Mouse (Mus musculus) testis, postnatal 14 days (tissue): Measurements from ENCODE around the gene Spint5.

Source experiments
- DNase-seq: peaks from one replicate; pipeline ENCODE4 v3.0.0; 2021; ENCODE audit warnings: low spot score

The Spint5 gene

GRCm38 (mm10) chr2:164737377-164738090 is 22.4 kb downstream of the Spint5 start:
- no peak for DNase-seq

DNA sequence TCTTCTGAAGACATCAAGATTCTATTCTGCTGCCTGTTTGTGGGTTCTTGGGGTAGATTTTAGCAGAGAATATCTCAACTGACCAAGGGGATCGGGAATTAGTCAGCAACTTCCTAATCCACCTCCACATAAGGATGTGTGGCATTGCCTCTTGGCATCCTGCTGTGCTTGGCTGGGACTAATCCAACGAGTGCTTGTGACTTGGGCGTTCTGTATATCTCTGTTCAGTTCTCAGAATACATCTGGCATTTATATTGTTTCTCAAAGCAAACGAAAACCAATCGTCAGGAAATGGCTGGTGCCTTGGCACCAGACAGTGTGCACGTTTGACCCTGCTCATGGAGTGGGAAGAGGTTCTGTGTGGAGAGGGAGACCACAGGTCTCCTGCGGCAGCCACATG is 24.8 kb downstream of the Spint5 start:
- DNase-seq: no peak

GRCm38 (mm10) chr2:164744987-164745386 is 29.9 kb downstream of the Spint5 start:
- DNase-seq: no peak

DNA sequence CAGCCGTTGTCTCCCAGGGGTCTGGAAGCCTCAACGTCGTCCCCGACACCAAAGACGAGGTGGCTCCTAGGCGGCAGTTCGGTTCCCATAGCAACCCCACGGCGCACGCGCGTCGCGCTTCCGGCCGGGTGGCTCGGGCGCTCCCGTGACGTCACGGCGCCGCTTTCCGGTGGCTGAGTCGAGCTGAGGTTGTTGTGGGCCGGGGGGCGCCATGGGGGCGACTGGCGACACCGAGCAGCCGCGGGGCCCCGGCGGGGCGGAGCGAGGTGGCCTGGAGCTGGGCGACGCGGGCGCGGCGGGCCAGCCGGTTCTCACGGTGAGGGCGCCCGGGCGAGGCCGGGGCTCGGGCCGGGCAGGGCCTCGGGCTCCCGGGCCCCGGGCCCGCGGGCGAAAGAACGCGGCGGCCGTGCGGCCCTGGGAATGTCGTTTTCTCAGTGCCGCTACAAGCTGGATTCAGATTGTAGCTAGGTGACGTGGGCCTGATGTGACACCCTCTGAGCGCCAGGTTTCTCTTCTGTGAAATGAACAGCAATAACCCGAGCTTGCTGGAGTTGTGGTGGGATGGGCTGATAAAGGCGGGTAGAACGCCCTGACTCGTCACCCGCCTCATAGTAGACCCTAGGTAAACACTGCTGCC is 30.9 kb downstream of the Spint5 start, which contains the start of the genes Wfdc3 and Dnttip1:
Wfdc3 (minus strand) TSS at position 89 of the 637 bp plus-strand sequence.
Dnttip1 (plus strand) TSS at position 141 of the 637 bp plus-strand sequence.
- peak; percentile 92 for DNase-seq

DNA sequence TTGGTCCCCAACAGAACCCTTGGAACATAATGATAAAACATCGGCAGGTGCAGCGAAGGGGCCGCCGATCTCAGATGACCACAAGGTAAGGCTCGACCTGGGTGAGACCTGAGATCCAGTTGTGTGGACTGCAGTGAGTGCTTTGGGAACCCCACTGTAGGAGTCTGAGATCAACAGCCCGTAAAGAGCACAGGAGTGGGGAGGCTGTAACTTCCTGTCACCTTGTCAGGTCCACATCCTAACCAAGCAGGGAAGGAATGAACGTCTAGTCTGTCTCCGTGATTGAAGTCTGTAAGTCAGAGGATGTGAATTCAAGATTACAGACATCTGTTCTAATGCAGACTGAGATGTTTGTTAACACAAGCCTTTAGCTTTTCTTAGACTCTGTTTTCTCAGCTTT is 31.6 kb downstream of the Spint5 start:
- no peak for DNase-seq

DNA sequence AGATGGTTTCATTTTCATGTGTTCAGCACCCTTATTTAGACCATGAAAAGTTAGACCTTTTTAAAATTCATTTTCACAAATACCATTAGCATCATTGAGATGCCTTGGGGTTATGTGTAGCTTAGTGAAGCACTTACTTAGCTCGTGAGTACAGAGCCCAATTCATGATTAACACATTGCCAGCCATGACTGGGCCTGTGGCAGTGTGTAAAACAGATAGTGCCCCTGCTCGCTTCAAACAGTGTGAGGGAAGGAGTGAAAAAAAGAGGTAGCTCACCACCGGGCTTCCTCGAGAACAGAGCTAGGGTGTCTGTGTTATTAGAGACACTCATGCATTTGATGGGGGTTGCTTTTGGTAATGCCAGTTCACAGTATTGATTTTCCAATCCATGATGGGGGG is 33.1 kb downstream of the Spint5 start:
- no peak for DNase-seq

DNA sequence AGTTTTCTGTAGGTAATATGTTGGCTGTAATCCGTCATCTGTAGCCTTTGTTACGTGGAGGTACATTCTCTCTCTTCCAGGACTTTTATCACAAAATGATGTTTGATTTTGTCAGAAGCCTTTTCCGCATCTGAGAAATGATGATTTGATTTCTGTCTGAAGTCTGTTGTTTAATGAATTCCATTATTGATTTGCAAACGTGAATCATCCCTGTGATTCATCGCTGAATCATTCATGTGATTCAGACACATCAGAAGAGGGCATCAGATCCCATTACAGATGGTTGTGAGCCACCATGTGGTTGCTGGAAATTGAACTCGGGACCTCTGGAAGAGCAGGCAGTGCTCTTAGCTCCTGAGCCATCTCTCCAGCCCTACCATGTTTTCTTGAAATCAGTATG is 33.9 kb downstream of the Spint5 start:
- no peak for DNase-seq

- DNase-seq: no peak
Observed at GRCm38 (mm10) chr2:164752454-164752853, 37.3 kb downstream of the Spint5 start.

- no peak for DNase-seq
Observed at GRCm38 (mm10) chr2:164754105-164754504, 39.0 kb downstream of the Spint5 start.

GRCm38 (mm10) chr2:164754800-164755199 is 39.7 kb downstream of the Spint5 start:
- no peak for DNase-seq

GRCm38 (mm10) chr2:164757841-164758240 is 42.7 kb downstream of the Spint5 start:
- no peak for DNase-seq

DNA sequence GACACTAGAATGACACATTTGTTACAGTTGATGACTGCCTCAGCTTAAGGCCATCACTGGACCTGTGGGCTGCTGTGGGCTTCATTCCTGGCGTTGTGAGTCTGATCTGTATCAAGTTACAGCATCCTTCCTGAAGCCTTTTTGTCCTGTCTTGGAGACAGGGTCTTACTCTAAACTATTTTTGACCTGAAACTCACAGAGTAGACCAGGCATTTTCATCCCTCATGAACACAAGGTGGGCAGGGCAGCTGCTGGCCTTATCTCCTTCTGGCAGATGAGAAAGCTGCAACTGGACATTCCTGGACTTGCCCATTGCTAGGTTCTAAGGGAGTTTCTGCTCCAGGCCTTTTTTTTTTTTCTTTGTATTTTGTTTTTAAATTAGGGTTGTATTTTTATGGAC is 43.6 kb downstream of the Spint5 start:
- no peak for DNase-seq

DNA sequence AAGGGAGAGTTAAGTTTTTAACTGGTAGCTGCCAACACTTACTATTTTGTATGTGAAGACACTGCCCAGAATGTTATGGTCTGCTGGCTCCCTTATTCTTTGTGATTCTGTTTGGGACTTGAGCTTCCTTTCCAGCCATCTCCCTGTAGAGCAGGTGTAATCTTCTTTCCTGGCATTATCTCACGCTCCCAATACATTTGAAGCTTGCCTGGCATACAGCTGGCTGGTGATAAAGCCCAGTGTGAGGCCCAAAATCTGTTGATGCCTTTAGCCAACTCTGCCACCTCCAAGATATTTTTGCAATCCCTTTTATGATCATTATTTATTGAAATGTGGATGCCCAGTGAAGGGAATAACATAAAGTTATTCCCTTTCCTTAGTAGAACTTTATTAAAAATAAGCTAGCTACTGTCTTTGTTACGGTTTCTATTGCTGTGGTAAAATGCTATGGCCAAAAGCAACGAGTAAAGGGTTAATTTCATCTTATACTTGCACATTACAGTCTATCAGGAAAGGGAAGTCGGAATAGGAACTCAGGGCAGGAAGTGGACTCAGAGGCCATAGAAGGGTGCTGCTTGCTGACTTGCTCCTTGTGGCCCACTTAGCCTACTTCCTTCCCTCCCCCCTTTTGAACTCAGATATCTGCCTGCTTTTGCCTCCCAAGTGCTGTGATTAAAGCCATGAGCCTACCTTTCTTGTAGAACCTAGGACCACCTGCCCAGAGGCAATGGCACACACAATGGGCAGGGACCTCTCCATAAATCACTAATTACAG is 45.1 kb downstream of the Spint5 start:
- no peak for DNase-seq

DNA sequence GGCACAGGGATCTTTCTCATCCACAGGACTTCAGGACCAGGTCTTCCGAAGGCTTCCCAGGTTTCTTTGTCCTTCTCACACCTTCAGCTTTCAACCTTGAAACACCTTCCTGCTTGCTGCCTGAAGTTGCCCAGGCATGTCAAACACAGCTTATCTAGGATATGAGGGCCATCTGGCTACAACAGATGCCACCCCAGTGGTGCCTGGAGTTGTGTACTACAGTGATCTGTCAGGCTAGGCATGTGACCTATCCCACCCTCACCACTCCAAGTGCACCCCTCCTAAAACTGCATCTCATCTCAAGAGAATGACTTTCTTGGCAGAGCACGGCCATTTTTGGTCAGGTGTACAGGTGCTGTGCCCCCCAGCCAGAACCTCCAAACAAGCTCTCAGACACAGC is 46.4 kb downstream of the Spint5 start:
- peak; percentile 72 for DNase-seq

- no peak for DNase-seq
Observed at GRCm38 (mm10) chr2:164761971-164762370, 46.9 kb downstream of the Spint5 start.

DNA sequence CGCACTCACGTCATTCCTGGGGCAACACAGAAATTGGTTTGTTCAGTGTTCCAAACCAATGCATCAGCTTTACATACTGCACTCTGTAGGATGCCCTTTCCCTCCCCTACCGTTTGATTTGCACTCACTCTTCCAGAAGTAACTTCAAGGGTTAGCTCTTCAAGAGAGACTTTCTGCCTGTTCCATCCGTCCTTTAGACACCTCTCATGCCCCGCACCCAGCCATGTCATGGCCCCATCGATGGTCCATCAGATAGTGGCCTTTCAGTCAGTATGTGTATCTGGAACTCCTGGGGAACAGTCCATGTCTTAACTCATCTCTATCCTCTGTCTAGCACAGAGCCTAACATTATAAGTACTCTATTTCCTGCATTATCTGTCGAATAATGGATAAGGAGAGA is 47.5 kb downstream of the Spint5 start:
- DNase-seq: no peak

GRCm38 (mm10) chr2:164765841-164766240 is 50.7 kb downstream of the Spint5 start:
- DNase-seq: no peak
